Mouse (Mus musculus) lung, postnatal 0 days (tissue): ENCODE results near the gene Fam228b.
A peak's percentile ranks its signal among the peaks of the same experiment; 100 is the strongest.

Experiments
- CTCF ChIP-seq: IDR thresholded peaks from 2 replicates; pipeline ENCODE4 v1.5.1; 2016; ENCODE audit warnings: antibody characterized with exemption, mild to moderate bottlenecking
- EP300 ChIP-seq: IDR thresholded peaks from 2 replicates; pipeline ENCODE4 v1.6.1; 2016; ENCODE audit warnings: antibody characterized with exemption, mild to moderate bottlenecking, control low read depth

- TF ChIP-seq EP300: no peak
- peak; percentile 96 for TF ChIP-seq CTCF
Measured at GRCm38 (mm10) chr12:4768492-4769332, at the start of gene Fam228b, which contains the start of gene Pfn4.
